In the genomic region with DNA sequence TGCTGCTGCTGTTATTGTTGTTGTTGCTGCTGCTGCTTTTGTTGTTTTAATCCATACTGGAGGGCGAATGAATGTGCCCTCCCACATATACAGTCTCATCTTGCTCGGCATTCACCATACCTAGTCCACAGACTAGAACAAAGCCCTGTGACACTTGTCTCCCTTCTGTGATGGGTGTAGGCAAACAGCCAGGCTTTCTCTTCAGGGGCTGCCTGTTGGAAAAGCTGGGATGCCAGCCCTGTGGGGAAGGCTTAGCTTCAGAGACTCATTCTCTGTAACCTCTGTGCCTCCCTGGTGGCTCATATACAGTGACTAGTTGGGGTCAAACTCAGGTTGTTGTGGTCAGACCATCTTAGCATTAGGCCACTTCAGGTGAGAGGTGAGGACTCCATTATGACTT, we compare ENCODE assay signal across 28 mouse cellular contexts. TPM values are rescaled to one million over a fixed set of nuclear protein-coding genes. Genes with fewer than 3 reads are reported as not detected.
DNase-seq lines count a peak whose midpoint lies in the region; ATAC-seq lines count a peak whose summit lies in the region.
"Had no signal": no experiment of that assay in that cellular context is flagged by ENCODE, and none has a peak within 500 bp of the region (broad histone marks: within the 10 kb centered on the region; RNA-seq: fewer than 3 reads in every experiment).

No protein-coding gene starts in this region.

- no peak overlapping the region for H3K4me2 ChIP-seq in forebrain, embryonic 13.5 days
- no peak overlapping the region for H3K4me2 ChIP-seq in lung, embryonic 15.5 days
- no peak overlapping the region for H3K4me2 ChIP-seq in embryonic facial prominence, embryonic 12.5 days (replicated peaks)
- no peak overlapping the region for H3K4me2 ChIP-seq in forebrain, embryonic 16.5 days (ENCODE audit: low read length)
- H3K4me2 ChIP-seq: heart, embryonic 12.5 days; hindbrain, embryonic 15.5 days; intestine, embryonic 15.5 days; limb, embryonic 15.5 days; liver, embryonic 13.5 days; midbrain, embryonic 13.5 days had no signal

- no peaks in the 10 kb centered on the region for H3K36me3 ChIP-seq in forebrain, embryonic 13.5 days (ENCODE audit: poor library complexity, severe bottlenecking)
- no peaks in the 10 kb centered on the region for H3K36me3 ChIP-seq in forebrain, embryonic 10.5 days (replicated peaks)
- no peaks in the 10 kb centered on the region for H3K36me3 ChIP-seq in lung, embryonic 15.5 days
- H3K36me3 ChIP-seq in embryonic facial prominence, embryonic 12.5 days, result no peaks in the 10 kb centered on the region
- no peaks in the 10 kb centered on the region for H3K36me3 ChIP-seq in forebrain, embryonic 16.5 days (ENCODE audit: control insufficient read depth, insufficient read depth)
- H3K36me3 ChIP-seq: heart, embryonic 12.5 days; hindbrain, embryonic 15.5 days; intestine, embryonic 15.5 days; limb, embryonic 10.5 days; limb, embryonic 15.5 days; liver, embryonic 13.5 days; midbrain, embryonic 13.5 days; stomach, embryonic 15.5 days had no signal

- H3K27me3 ChIP-seq in forebrain, embryonic 13.5 days, result no peaks in the 10 kb centered on the region
- 0 out of 2 replicates have a peak, but pooled peaks cover 8% of the 10 kb centered on the region for H3K27me3 ChIP-seq in forebrain, embryonic 10.5 days (ENCODE audit: poor library complexity, severe bottlenecking)
- no peaks in the 10 kb centered on the region for H3K27me3 ChIP-seq in lung, embryonic 15.5 days
- no peaks in the 10 kb centered on the region for H3K27me3 ChIP-seq in embryonic facial prominence, embryonic 12.5 days
- H3K27me3 ChIP-seq in forebrain, embryonic 16.5 days (replicated peaks; ENCODE audit: control insufficient read depth, insufficient read depth, low read length), result no peaks in the 10 kb centered on the region
- H3K27me3 ChIP-seq: hindbrain, embryonic 15.5 days; intestine, embryonic 15.5 days; limb, embryonic 15.5 days; liver, embryonic 13.5 days; midbrain, embryonic 13.5 days; Patski; stomach, embryonic 15.5 days had no signal

- no peak for ATAC-seq in forebrain, embryonic 13.5 days
- ATAC-seq in lung, embryonic 15.5 days (ENCODE audit: borderline replicate concordance, extremely low read depth, low FRiP score, low TSS enrichment), result no peak
- no peak for ATAC-seq in embryonic facial prominence, embryonic 12.5 days (ENCODE audit: insufficient number of reproducible peaks, insufficient read depth, low FRiP score, low TSS enrichment)
- ATAC-seq in forebrain, embryonic 16.5 days, result peak; percentile 35; the same call in 1 of the 2 replicates
- ATAC-seq: intestine, embryonic 15.5 days; midbrain, embryonic 13.5 days; Patski had no signal

- peaks cover 51% of the 10 kb centered on the region for H3K4me1 ChIP-seq in forebrain, embryonic 13.5 days
- H3K4me1 ChIP-seq in forebrain, embryonic 10.5 days, result peaks cover 30% of the 10 kb centered on the region
- peaks cover 36% of the 10 kb centered on the region for H3K4me1 ChIP-seq in lung, embryonic 15.5 days
- peaks cover 23% of the 10 kb centered on the region for H3K4me1 ChIP-seq in embryonic facial prominence, embryonic 12.5 days
- H3K4me1 ChIP-seq in forebrain, embryonic 16.5 days (replicated peaks; ENCODE audit: control insufficient read depth, insufficient read depth, low read length), result peaks cover 25% of the 10 kb centered on the region
- H3K4me1 ChIP-seq: liver, embryonic 13.5 days had no signal

- H3K9ac ChIP-seq in forebrain, embryonic 13.5 days, result no peak overlapping the region
- no peak overlapping the region for H3K9ac ChIP-seq in lung, embryonic 15.5 days
- no peak overlapping the region for H3K9ac ChIP-seq in embryonic facial prominence, embryonic 12.5 days
- no peak overlapping the region for H3K9ac ChIP-seq in forebrain, embryonic 16.5 days (replicated peaks; ENCODE audit: low read depth, low read length)
- H3K9ac ChIP-seq: heart, embryonic 12.5 days; hindbrain, embryonic 15.5 days; intestine, embryonic 15.5 days; limb, embryonic 15.5 days; liver, embryonic 13.5 days; midbrain, embryonic 13.5 days; stomach, embryonic 15.5 days had no signal

- no peaks in the 10 kb centered on the region for H3K9me3 ChIP-seq in forebrain, embryonic 13.5 days (replicated peaks)
- H3K9me3 ChIP-seq in forebrain, embryonic 10.5 days, result no peaks in the 10 kb centered on the region
- no peaks in the 10 kb centered on the region for H3K9me3 ChIP-seq in lung, embryonic 15.5 days
- H3K9me3 ChIP-seq in embryonic facial prominence, embryonic 12.5 days, result no peaks in the 10 kb centered on the region
- H3K9me3 ChIP-seq in forebrain, embryonic 16.5 days (ENCODE audit: control insufficient read depth, low read length), result no peaks in the 10 kb centered on the region
- H3K9me3 ChIP-seq: heart, embryonic 12.5 days; hindbrain, embryonic 15.5 days; intestine, embryonic 15.5 days; limb, embryonic 10.5 days; limb, embryonic 15.5 days; liver, embryonic 13.5 days; midbrain, embryonic 13.5 days; stomach, embryonic 15.5 days had no signal

- peak overlapping the region; percentile 32; the same call in 1 of the 2 replicates for H3K27ac ChIP-seq in forebrain, embryonic 13.5 days
- H3K27ac ChIP-seq in forebrain, embryonic 10.5 days, result no peak overlapping the region
- peak overlapping the region; percentile 66; the same call in 1 of the 2 replicates for H3K27ac ChIP-seq in lung, embryonic 15.5 days
- peak overlapping the region; percentile 51 for H3K27ac ChIP-seq in embryonic facial prominence, embryonic 12.5 days
- H3K27ac ChIP-seq in forebrain, embryonic 16.5 days (ENCODE audit: low read length), result no peak overlapping the region
- H3K27ac ChIP-seq: kidney, postnatal 0 days; limb, embryonic 10.5 days; limb, embryonic 15.5 days; liver, embryonic 13.5 days; stomach, embryonic 15.5 days had no signal

- DNase-seq in forebrain, embryonic 10.5 days (ENCODE audit: extremely low spot score, low spot score), result no peak
- DNase-seq in lung, postnatal 36 days, result no peak
- no peak for DNase-seq in gastrocnemius, adult 18-20 months (ENCODE audit: low spot score)
- DNase-seq in cerebellum, postnatal 4 days (ENCODE audit: low spot score in 2 of 2), result no peak
- DNase-seq: cerebellum, adult 11 months; gastrocnemius, postnatal 25 days; heart, adult 18-20 months; heart, postnatal 4 days; liver, embryonic 13.5 days; right cerebral cortex, postnatal 25 days; thymus, postnatal 25 days had no signal

- WGBS in forebrain, embryonic 13.5 days, result 53% methylated on average over 2 of the region's 2 CpGs
- WGBS in forebrain, embryonic 10.5 days, result 85% methylated on average over 2 of the region's 2 CpGs
- WGBS in lung, embryonic 15.5 days, result 52% methylated on average over 2 of the region's 2 CpGs
- WGBS in embryonic facial prominence, embryonic 12.5 days, result 65% methylated on average over 2 of the region's 2 CpGs
- WGBS in forebrain, embryonic 16.5 days, result 22% methylated on average over 2 of the region's 2 CpGs

- H3K4me3 ChIP-seq in forebrain, embryonic 13.5 days, result no peak overlapping the region
- no peak overlapping the region for H3K4me3 ChIP-seq in forebrain, embryonic 10.5 days
- H3K4me3 ChIP-seq in lung, embryonic 15.5 days, result no peak overlapping the region
- no peak overlapping the region for H3K4me3 ChIP-seq in embryonic facial prominence, embryonic 12.5 days
- no peak overlapping the region for H3K4me3 ChIP-seq in forebrain, embryonic 16.5 days (replicated peaks; ENCODE audit: low read length)
- H3K4me3 ChIP-seq: erythroblast, embryonic 14.5 days; heart, embryonic 12.5 days; hindbrain, embryonic 15.5 days; intestine, embryonic 15.5 days; limb, embryonic 10.5 days; limb, embryonic 15.5 days; liver, embryonic 13.5 days; midbrain, embryonic 13.5 days; stomach, embryonic 15.5 days had no signal

RNA-seq across cellular contexts. Expression of a gene that starts 30.1 kb away (rescaled TPM):
- polyA plus RNA-seq in forebrain, embryonic 13.5 days (2015; fragmentation: Nextera tagmentation; extraction: Ambion mirVana), result 22.5 and 24.0 TPM in 2 replicates
- 0.65 and 1.4 TPM in 2 replicates for polyA plus RNA-seq in forebrain, embryonic 10.5 days (2016; fragmentation: Nextera tagmentation; extraction: Ambion mirVana)
- polyA plus RNA-seq in lung, embryonic 15.5 days (2015; fragmentation: Nextera tagmentation; extraction: Ambion mirVana), result 0.21 and 0.37 TPM in 2 replicates
- polyA plus RNA-seq in embryonic facial prominence, embryonic 12.5 days (2016; fragmentation: Nextera tagmentation; extraction: Ambion mirVana), result 0.77 and 1.1 TPM in 2 replicates
- 32.2 and 41.9 TPM in 2 replicates for polyA plus RNA-seq in forebrain, embryonic 16.5 days (2015; fragmentation: Nextera tagmentation; extraction: Ambion mirVana)
- under 1 TPM in 1 of 2 experiments, not detected in 1; 0.02 TPM for total RNA-seq in gastrocnemius, adult 18-20 months (2021)
- total RNA-seq: gastrocnemius, postnatal 25 days; megakaryocyte, adult 5-6 weeks; MEL; neutrophil, adult 5-6 weeks had no signal
- polyA plus RNA-seq: erythroblast, embryonic 14.5 days had no signal

Comparison
In these comparisons a context has a peak if more than half of its experiments do, and no peak if none do; other contexts are left out.
1. H3K27ac ChIP-seq: peak in forebrain, embryonic 13.5 days (single experiment), lung, embryonic 15.5 days (single experiment) and embryonic facial prominence, embryonic 12.5 days (single experiment); none in forebrain, embryonic 10.5 days (single experiment) and forebrain, embryonic 16.5 days (single experiment).